Mouse (Mus musculus) liver, postnatal 0 days (tissue): Measurements from ENCODE around the gene Gse1.

ENCODE experiments used
- CTCF ChIP-seq: sonication (generic); IDR thresholded peaks from 2 replicates; pipeline ENCODE4 v1.5.1; 2016; ENCODE audit warnings: antibody characterized with exemption, low read depth
- EP300 ChIP-seq: IDR thresholded peaks from 2 replicates; pipeline ENCODE4 v1.6.1; 2016; ENCODE audit warnings: antibody characterized with exemption, low read depth, mild to moderate bottlenecking

DNA sequence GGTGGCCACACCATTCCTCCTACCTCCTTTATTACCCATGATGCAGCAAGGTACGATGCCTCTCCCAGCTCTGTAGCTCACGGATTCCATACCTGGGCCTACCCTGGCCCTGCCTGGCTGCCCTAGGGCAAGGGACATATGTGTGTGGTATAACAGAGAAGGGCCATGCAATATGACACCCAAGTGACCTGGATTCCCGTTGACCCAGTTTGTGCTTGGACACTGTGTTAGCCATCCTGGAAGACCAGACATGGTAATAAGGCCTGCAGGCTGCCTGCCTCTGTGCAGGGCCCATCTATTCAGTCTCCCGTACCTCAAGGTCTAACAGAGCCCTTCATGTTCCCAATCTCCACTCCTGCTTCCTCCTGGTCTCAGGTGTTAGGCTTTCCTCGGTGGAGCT is 200.2 kb downstream of the Gse1 start:
- TF ChIP-seq CTCF = no peak
- no peak for TF ChIP-seq EP300
